Mouse (Mus musculus): ENCODE data around the gene Rhoh. TPM values are rescaled to one million over a fixed set of nuclear protein-coding genes. Genes with fewer than 3 reads are reported as not detected.

Gene Rhoh
- total RNA-seq, 4 experiments from 2014 or later = 0.94 to 3.7 (median 1.8) TPM

GRCm38 (mm10) chr5:65859396-65859795, 1.6 kb upstream of the Rhoh start:
- no peak for DNase-seq (ENCODE audit: low spot score in 2 of 2)

GRCm38 (mm10) chr5:65860281-65861000, 572 bp upstream of the Rhoh start:
- DNase-seq (ENCODE audit: low spot score in 2 of 2) = no peak

GRCm38 (mm10) chr5:65862217-65862927, 1.4 kb downstream of the Rhoh start:
- no peak for DNase-seq (ENCODE audit: low spot score in 2 of 2)

DNA sequence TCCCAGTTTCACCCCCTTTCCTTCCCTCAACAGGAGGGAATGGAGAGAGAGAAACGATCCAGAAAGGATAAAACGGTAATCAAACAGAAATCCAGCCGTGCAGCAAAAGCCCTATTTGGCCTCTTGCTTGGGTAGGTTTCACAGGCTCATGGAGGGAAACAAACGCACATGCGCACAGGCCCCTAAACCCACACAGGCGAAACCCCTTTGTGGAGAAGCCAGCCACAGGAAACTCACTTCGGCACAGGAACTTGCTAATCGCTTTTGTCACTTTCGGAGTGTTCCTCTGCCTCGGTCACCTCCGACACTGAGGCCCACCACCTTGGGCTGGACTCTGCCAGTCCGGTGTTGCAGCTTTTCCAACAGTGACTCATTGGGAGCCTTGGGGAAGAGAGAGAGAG, 2.3 kb downstream of the Rhoh start:
- no peak for DNase-seq (ENCODE audit: low spot score in 2 of 2)

- DNase-seq (ENCODE audit: low spot score in 2 of 2) = no peak
Measured at GRCm38 (mm10) chr5:65864486-65864885, 3.5 kb downstream of the Rhoh start.

DNA sequence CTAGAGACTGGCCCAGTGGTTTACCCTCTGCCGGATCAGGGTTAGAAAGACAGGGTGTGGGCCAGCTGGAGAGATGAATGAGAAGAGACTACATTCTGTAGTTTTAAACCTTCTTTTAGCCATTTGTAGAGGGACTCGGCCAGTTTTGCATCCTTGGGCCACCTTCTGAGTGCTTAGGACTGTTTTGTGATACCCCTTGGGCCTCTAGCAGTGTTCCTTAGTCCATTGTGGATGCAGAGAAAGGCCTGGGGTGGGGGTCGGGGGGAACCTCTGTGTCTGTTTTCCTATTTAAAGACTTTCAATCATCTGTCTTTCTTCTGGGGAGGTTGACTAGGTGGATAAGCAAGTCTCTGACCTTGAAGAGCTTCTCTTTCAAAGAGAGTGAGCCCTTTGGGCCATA, 3.9 kb downstream of the Rhoh start:
- no peak for DNase-seq (ENCODE audit: low spot score in 2 of 2)

DNA sequence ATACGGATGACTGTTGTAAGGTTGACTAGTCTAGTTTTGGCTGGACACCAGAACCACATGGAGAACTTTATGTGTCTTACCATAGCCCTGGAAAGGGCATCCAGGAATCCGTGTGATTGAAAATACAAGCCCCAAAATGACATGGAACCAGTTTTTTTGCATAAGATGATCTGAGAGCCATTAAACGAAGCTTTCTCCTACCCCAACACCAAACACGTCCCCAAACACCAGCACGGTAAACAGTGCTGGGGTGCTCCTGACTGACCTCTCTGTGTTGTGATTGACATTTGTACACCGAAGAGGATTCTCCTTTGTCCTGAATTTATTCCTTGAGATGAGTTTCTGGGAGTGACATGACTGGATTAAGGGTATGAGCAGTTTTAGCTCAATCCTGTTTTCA, 5.6 kb downstream of the Rhoh start:
- no peak for DNase-seq (ENCODE audit: low spot score in 2 of 2)

- DNase-seq (ENCODE audit: low spot score in 2 of 2) = no peak
Measured at GRCm38 (mm10) chr5:65867380-65868116, 6.5 kb downstream of the Rhoh start.

- no peak for DNase-seq (ENCODE audit: low spot score in 2 of 2)
Measured at GRCm38 (mm10) chr5:65868419-65868818, 7.4 kb downstream of the Rhoh start.

DNA sequence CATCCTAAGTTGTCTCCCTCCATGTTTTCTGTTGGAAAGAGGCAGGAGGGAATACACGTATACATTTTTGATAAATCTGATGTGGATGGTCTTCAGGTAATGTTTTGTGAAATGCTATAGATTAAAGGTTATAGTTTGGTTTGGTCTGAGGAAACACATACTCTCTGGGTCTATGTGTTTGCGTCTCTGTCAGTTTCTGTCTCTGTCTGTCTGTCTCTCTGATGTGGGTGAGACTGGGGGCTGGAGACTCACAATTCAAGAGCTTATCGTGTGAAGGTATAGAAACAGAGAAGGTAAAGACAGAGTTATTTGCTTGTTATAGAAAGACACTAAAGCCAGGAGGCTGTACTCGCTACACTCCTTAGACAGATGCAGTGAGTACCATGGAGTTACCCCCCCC, 8.6 kb downstream of the Rhoh start:
- DNase-seq (ENCODE audit: low spot score in 2 of 2) = no peak

GRCm38 (mm10) chr5:65871276-65871875, 10.4 kb downstream of the Rhoh start:
- no peak for DNase-seq (ENCODE audit: low spot score in 2 of 2)

GRCm38 (mm10) chr5:65873212-65873611, 12.2 kb downstream of the Rhoh start:
- no peak for DNase-seq (ENCODE audit: low spot score in 2 of 2)

DNA sequence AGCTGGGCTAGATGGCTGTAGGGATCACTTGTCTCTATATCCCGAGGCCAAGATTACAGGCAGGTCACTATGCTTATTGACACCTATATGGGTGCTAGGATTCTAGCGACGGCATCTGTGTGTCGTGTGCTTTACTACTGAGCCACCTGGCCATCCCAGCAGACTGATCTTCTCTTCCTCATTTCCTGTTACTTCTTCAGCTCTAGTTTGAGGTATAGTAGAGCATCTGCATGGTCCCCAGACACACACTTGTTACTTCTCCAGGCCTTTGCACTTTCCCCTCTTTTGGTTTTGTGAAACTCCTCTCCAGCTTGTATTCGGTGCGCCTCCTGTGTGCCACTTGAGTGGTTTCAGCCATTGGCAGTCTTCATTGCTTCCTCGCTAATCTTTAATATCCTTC, 14.3 kb downstream of the Rhoh start:
- DNase-seq (ENCODE audit: low spot score in 2 of 2) = no peak

- DNase-seq (ENCODE audit: low spot score in 2 of 2) = no peak
Measured at GRCm38 (mm10) chr5:65878367-65878766, 17.4 kb downstream of the Rhoh start.

- DNase-seq (ENCODE audit: low spot score in 2 of 2) = no peak
Measured at GRCm38 (mm10) chr5:65881254-65881653, 20.2 kb downstream of the Rhoh start.

GRCm38 (mm10) chr5:65882476-65883205, 21.6 kb downstream of the Rhoh start:
- no peak for DNase-seq (ENCODE audit: low spot score in 2 of 2)

GRCm38 (mm10) chr5:65883355-65883754, 22.3 kb downstream of the Rhoh start:
- DNase-seq (ENCODE audit: low spot score in 2 of 2) = no peak

- DNase-seq (ENCODE audit: low spot score in 2 of 2) = no peak
Measured at GRCm38 (mm10) chr5:65885699-65886443, 24.9 kb downstream of the Rhoh start.

- no peak for DNase-seq (ENCODE audit: low spot score in 2 of 2)
Measured at GRCm38 (mm10) chr5:65888102-65888501, 27.1 kb downstream of the Rhoh start.

GRCm38 (mm10) chr5:65888998-65889397, 28.0 kb downstream of the Rhoh start:
- no peak for DNase-seq (ENCODE audit: low spot score in 2 of 2)
